Mouse (Mus musculus) R1 (cell line): Measurements from ENCODE around the gene Thsd7b.

Source experiments
- DNase-seq: peaks from one replicate; pipeline ENCODE4 v3.0.0-alpha.2; 2018; ENCODE audit warnings: low read depth, low spot score

Thsd7b gene

GRCm38 (mm10) chr1:130085910-130086309, 812.8 kb downstream of the Thsd7b start:
- DNase-seq: no peak

GRCm38 (mm10) chr1:130099227-130099626, 826.1 kb downstream of the Thsd7b start:
- no peak for DNase-seq

GRCm38 (mm10) chr1:130112580-130113314, 839.6 kb downstream of the Thsd7b start:
- no peak for DNase-seq

GRCm38 (mm10) chr1:130113549-130113948, 840.4 kb downstream of the Thsd7b start:
- no peak for DNase-seq

- no peak for DNase-seq
These were observed 857.8 kb downstream of the Thsd7b start for GRCm38 (mm10) chr1:130130901-130131300.

- DNase-seq: no peak
These were observed 893.1 kb downstream of the Thsd7b start for GRCm38 (mm10) chr1:130166187-130166586.

- DNase-seq: peak; percentile 62
These were observed 894.2 kb downstream of the Thsd7b start for GRCm38 (mm10) chr1:130167260-130167659.

GRCm38 (mm10) chr1:130169875-130170274, 896.8 kb downstream of the Thsd7b start:
- no peak for DNase-seq

- no peak for DNase-seq
These were observed 897.2 kb downstream of the Thsd7b start for GRCm38 (mm10) chr1:130170290-130170689.

- DNase-seq: peak; percentile 86
These were observed 913.7 kb downstream of the Thsd7b start for GRCm38 (mm10) chr1:130186836-130187235.

- peak; percentile 62 for DNase-seq
These were observed 919.3 kb downstream of the Thsd7b start for GRCm38 (mm10) chr1:130192190-130193028.

- no peak for DNase-seq
These were observed 944.3 kb downstream of the Thsd7b start for GRCm38 (mm10) chr1:130217404-130217803.

- no peak for DNase-seq
These were observed 949.8 kb downstream of the Thsd7b start for GRCm38 (mm10) chr1:130222904-130223303.

GRCm38 (mm10) chr1:130245563-130245962, 972.5 kb downstream of the Thsd7b start:
- peak; percentile 97 for DNase-seq

GRCm38 (mm10) chr1:130246264-130246663, 973.2 kb downstream of the Thsd7b start:
- peak; percentile 95 for DNase-seq

GRCm38 (mm10) chr1:130246930-130247329, 973.8 kb downstream of the Thsd7b start:
- peak; percentile 94 for DNase-seq

- DNase-seq: no peak
These were observed 988.9 kb downstream of the Thsd7b start for GRCm38 (mm10) chr1:130262046-130262445.
